ENCODE assay signal across 8 mouse cellular contexts in the genomic region with DNA sequence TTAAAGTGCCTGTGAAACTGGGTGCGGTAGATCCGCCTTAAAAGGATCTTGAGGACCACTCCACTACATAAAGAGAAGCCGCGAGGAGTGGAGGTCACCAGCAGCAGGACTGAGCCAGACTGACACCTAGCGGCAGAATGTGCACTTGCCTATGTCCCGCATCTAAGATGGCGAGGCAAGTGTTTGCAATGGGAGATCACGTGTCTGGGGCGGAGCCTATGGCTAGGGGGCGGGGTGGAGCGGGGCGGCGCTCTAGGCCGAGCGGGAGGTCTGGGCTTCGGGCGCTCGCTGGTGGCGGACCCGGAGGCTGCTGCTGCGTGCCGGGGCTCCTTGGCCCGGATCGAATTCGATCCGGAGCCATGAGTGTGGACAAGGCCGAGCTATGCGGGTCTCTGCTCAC. TPM values are rescaled to one million over a fixed set of nuclear protein-coding genes. Genes with fewer than 3 reads are reported as not detected.
DNase-seq lines count a peak whose midpoint lies in the region; ATAC-seq and TF ChIP-seq lines count a peak whose summit lies in the region.

A gene (plus strand): TSS at position 255 of the 400 bp plus-strand sequence.

- peak within 1 kb of the TSS; percentile 87 for H3K27ac ChIP-seq in forebrain, postnatal 0 days (ENCODE audit: low read depth, low read length)
- peak within 1 kb of the TSS; percentile 83 for H3K27ac ChIP-seq in lung, embryonic 15.5 days

- WGBS in forebrain, postnatal 0 days = 6% methylated on average over 28 of the region's 28 CpGs
- WGBS in lung, embryonic 15.5 days = 1% methylated on average over 28 of the region's 28 CpGs

- peak within 1 kb of the TSS; percentile 92 for H3K4me2 ChIP-seq in forebrain, postnatal 0 days (ENCODE audit: low read depth)
- peak within 1 kb of the TSS; percentile 85 for H3K4me2 ChIP-seq in lung, embryonic 15.5 days

- H3K27me3 ChIP-seq in G1E (ENCODE audit: insufficient read depth, low read length) = no peaks in the 10 kb centered on the region
- H3K27me3 ChIP-seq in forebrain, postnatal 0 days (ENCODE audit: insufficient read depth, low read length) = no peaks in the 10 kb centered on the region; the same call in 1 of the 2 replicates
- H3K27me3 ChIP-seq in lung, embryonic 15.5 days = peaks cover 6% of the 10 kb centered on the region; the same call in 1 of the 2 replicates

- peak within 1 kb of the TSS; percentile 79 for H3K4me3 ChIP-seq in G1E (ENCODE audit: low read depth, low read length)
- peak within 1 kb of the TSS; percentile 69 for H3K4me3 ChIP-seq in forebrain, postnatal 0 days (ENCODE audit: low read depth, low read length)
- H3K4me3 ChIP-seq in lung, embryonic 15.5 days = peak within 1 kb of the TSS; percentile 53

- no peaks in the 10 kb centered on the region for H3K9me3 ChIP-seq in G1E (replicated peaks)
- H3K9me3 ChIP-seq in forebrain, postnatal 0 days (ENCODE audit: low read length) = no peaks in the 10 kb centered on the region
- H3K9me3 ChIP-seq in lung, embryonic 15.5 days = no peaks in the 10 kb centered on the region

- DNase-seq in G1E (ENCODE audit: low spot score) = peak; percentile 93
- peak; percentile 96 to 98 for DNase-seq in cerebellum, adult 18-20 months
- DNase-seq in forebrain, postnatal 0 days = peak; percentile 98
- peak; percentile 99 for DNase-seq in heart, postnatal 4 days
- peak; percentile 96 to 98 for DNase-seq in layer of hippocampus, adult 8-10 months (ENCODE audit: low spot score in 2 of 2)
- DNase-seq in ovary, adult 18-20 months (ENCODE audit: low spot score) = peak; percentile 93
- peak; percentile 97 for DNase-seq in thymus, postnatal 0 days (ENCODE audit: low spot score)

- H3K9ac ChIP-seq in forebrain, postnatal 0 days = peak within 1 kb of the TSS; percentile 85
- peak within 1 kb of the TSS; percentile 62 for H3K9ac ChIP-seq in lung, embryonic 15.5 days

- H3K36me3 ChIP-seq in G1E (replicated peaks) = peaks cover 20% of the 10 kb centered on the region
- no peaks in the 10 kb centered on the region for H3K36me3 ChIP-seq in forebrain, postnatal 0 days (ENCODE audit: insufficient read depth)
- H3K36me3 ChIP-seq in lung, embryonic 15.5 days = no peaks in the 10 kb centered on the region

- peaks cover 48% of the 10 kb centered on the region for H3K4me1 ChIP-seq in G1E (ENCODE audit: insufficient read depth, low read depth, low read length)
- H3K4me1 ChIP-seq in forebrain, postnatal 0 days (ENCODE audit: insufficient read depth) = peaks cover 13% of the 10 kb centered on the region
- peaks cover 30% of the 10 kb centered on the region for H3K4me1 ChIP-seq in lung, embryonic 15.5 days

- peak; percentile 87 for TF ChIP-seq CTCF in G1E (IDR thresholded peaks at IDR 0.05; ENCODE audit: low read depth, low read length)
- peak; percentile 98 for TF ChIP-seq CTCF in forebrain, postnatal 0 days (IDR thresholded peaks at IDR 0.05; ENCODE audit: low read depth)

- ATAC-seq in G1E (ENCODE audit: extremely low read depth, insufficient number of reproducible peaks, low FRiP score, poor library complexity, severe bottlenecking) = peak; percentile 76
- peak; percentile 87 for ATAC-seq in forebrain, postnatal 0 days
- peak; percentile 87 for ATAC-seq in lung, embryonic 15.5 days (ENCODE audit: borderline replicate concordance, extremely low read depth, low FRiP score, low TSS enrichment)

RNA-seq across cellular contexts. Expression of the gene that starts here (rescaled TPM):
- total RNA-seq in G1E (2014; fragmentation: Nextera tagmentation) = 2.7 and 3.4 TPM in 2 replicates
- 7.9 and 8.2 TPM in 2 replicates for total RNA-seq in G1E (2017)
- polyA plus RNA-seq in G1E (2012) = 12.2 and 12.7 TPM in 2 replicates
- 30.3 and 32.5 TPM in 2 replicates for total RNA-seq in forebrain, postnatal 0 days (2014; rRNA removed)
- 22.6 and 28.7 TPM in 2 replicates for polyA plus RNA-seq in forebrain, postnatal 0 days (2015; fragmentation: Nextera tagmentation; extraction: Ambion mirVana)
- total RNA-seq in heart, postnatal 4 days (2021) = 1 to 10 TPM; 2.2 to 2.6 TPM
- 10 to 100 TPM; 10.9 to 11.6 (median 11.3) TPM for total RNA-seq in layer of hippocampus, adult 8-10 months (2022)
- 23.2 and 23.9 TPM in 2 replicates for polyA plus RNA-seq in lung, embryonic 15.5 days (2015; fragmentation: Nextera tagmentation; extraction: Ambion mirVana)
- 14.9 and 16.0 TPM in 2 replicates for polyA plus RNA-seq in thymus, postnatal 0 days (2015; fragmentation: Nextera tagmentation; extraction: Ambion mirVana)

Comparison
In these comparisons a context has a peak if more than half of its experiments do, and no peak if none do; other contexts are left out.
1. Peak in every context shown above with its lines: DNase-seq, ATAC-seq, H3K4me3 ChIP-seq and H3K27ac ChIP-seq.